Mouse (Mus musculus) limb, embryonic 12.5 days (tissue): ENCODE measurements around the gene Pcnx. TPM values are rescaled to one million over a fixed set of nuclear protein-coding genes. Genes with fewer than 3 reads are reported as not detected.

Source experiments
- ATAC-seq: fragments of 200-750 bp; cut with Nextera tagmentation; 2 replicates; pipeline ENCODE4 v1.8.0; 2017; ENCODE audit warnings: low read depth, moderate TSS enrichment; ENCODE audit not compliant: insufficient number of reproducible peaks, insufficient read depth, low FRiP score, low TSS enrichment
- H3K27ac ChIP-seq: fragments of 300-500 bp; sonication (generic); 2 replicates; pipeline ENCODE4 v1.5.1; 2016; ENCODE audit warnings: mild to moderate bottlenecking, moderate library complexity
- H3K27me3 ChIP-seq: fragments of 300-500 bp; sonication (generic); 2 replicates; pipeline ENCODE4 v1.6.1; 2016; ENCODE audit warnings: mild to moderate bottlenecking, moderate library complexity
- H3K36me3 ChIP-seq: fragments of 300-500 bp; sonication (generic); 2 replicates; pipeline ENCODE4 v1.6.1; 2016; ENCODE audit warnings: mild to moderate bottlenecking, moderate library complexity
- H3K4me1 ChIP-seq: fragments of 300-500 bp; sonication (generic); replicated peaks from 2 replicates; pipeline ENCODE4 v1.6.1; 2016
- H3K4me2 ChIP-seq: fragments of 300-500 bp; sonication (generic); 2 replicates; pipeline ENCODE4 v1.6.1; 2016; ENCODE audit warnings: mild to moderate bottlenecking, moderate library complexity
- H3K4me3 ChIP-seq: fragments of 300-500 bp; sonication (generic); replicated peaks from 2 replicates; pipeline ENCODE4 v1.5.1; 2016; ENCODE audit warnings: mild to moderate bottlenecking
- H3K9ac ChIP-seq: fragments of 300-500 bp; sonication (generic); replicated peaks from 2 replicates; pipeline ENCODE4 v1.6.1; 2016; ENCODE audit warnings: mild to moderate bottlenecking, moderate library complexity
- H3K9me3 ChIP-seq: fragments of 300-500 bp; sonication (generic); 2 replicates; pipeline ENCODE4 v1.6.1; 2016; ENCODE audit warnings: mild to moderate bottlenecking, moderate library complexity
- WGBS: fragments of 180-500 bp; shearing (Covaris S2); methylation state at CpG from one replicate; pipeline ENCODE4 v1.1.7; 2016; 5-methylcytosine and 5-hydroxymethylcytosine counted together
- polyA plus RNA-seq: library from polyadenylated mRNA; unstranded; fragments of >200 nt; fragmentation: Nextera tagmentation; extraction: Ambion mirVana; gene quantifications from 2 replicates; pipeline ENCODE4 v1.2.1, GENCODE M21; 2016

The Pcnx gene
- polyA plus RNA-seq, 1 experiment from 2014 or later: 12.7 TPM

GRCm38 (mm10) chr12:81927163-81927562 lies 67.3 kb downstream of the Pcnx start:
- Histone ChIP-seq H3K9ac (no peak overlapping the region), H3K27ac (no peak overlapping the region), H3K9me3 (no peaks in the 10 kb centered on the region), H3K4me1 (peaks cover 11% of the 10 kb centered on the region; the same call in 1 of the 2 replicates), H3K27me3 (no peaks in the 10 kb centered on the region), H3K36me3 (peaks cover 3% of the 10 kb centered on the region; the same call in 1 of the 2 replicates), H3K4me2 (no peak overlapping the region), H3K4me3 (no peak overlapping the region)
- ATAC-seq: no peak
- 86% methylated on average over 5 of the region's 5 CpGs for WGBS

GRCm38 (mm10) chr12:81927643-81928381 lies 68.0 kb downstream of the Pcnx start:
- H3K4me1 ChIP-seq: peaks cover 11% of the 10 kb centered on the region; the same call in 1 of the 2 replicates
- H3K4me2 ChIP-seq: no peak overlapping the region
- 77% methylated on average over 19 of the region's 19 CpGs for WGBS
- H3K36me3 ChIP-seq: peaks cover 6% of the 10 kb centered on the region; the same call in 1 of the 2 replicates
- no peak overlapping the region for H3K27ac ChIP-seq
- no peak for ATAC-seq
- no peaks in the 10 kb centered on the region for H3K9me3 ChIP-seq
- no peaks in the 10 kb centered on the region for H3K27me3 ChIP-seq
- H3K4me3 ChIP-seq: no peak overlapping the region
- no peak overlapping the region for H3K9ac ChIP-seq

- Histone ChIP-seq H3K4me1 (peaks cover 11% of the 10 kb centered on the region; the same call in 1 of the 2 replicates), H3K27me3 (no peaks in the 10 kb centered on the region), H3K27ac (no peak overlapping the region), H3K36me3 (peaks cover 9% of the 10 kb centered on the region), H3K4me2 (no peak overlapping the region), H3K9me3 (no peaks in the 10 kb centered on the region), H3K9ac (no peak overlapping the region), H3K4me3 (no peak overlapping the region)
- WGBS: 83% methylated on average over 6 of the region's 6 CpGs
- no peak for ATAC-seq
Observed at GRCm38 (mm10) chr12:81928382-81928770, 68.6 kb downstream of the Pcnx start.

GRCm38 (mm10) chr12:81932015-81932414 lies 72.2 kb downstream of the Pcnx start:
- Histone ChIP-seq H3K9me3 (no peaks in the 10 kb centered on the region), H3K9ac (no peak overlapping the region), H3K4me3 (no peak overlapping the region), H3K4me1 (0 out of 2 replicates have a peak, but pooled peaks cover 5% of the 10 kb centered on the region), H3K27ac (no peak overlapping the region), H3K4me2 (no peak overlapping the region), H3K36me3 (peaks cover 16% of the 10 kb centered on the region), H3K27me3 (no peaks in the 10 kb centered on the region)
- WGBS: 72% methylated on average over 13 of the region's 13 CpGs
- no peak for ATAC-seq

GRCm38 (mm10) chr12:81933430-81933829 lies 73.6 kb downstream of the Pcnx start:
- no peaks in the 10 kb centered on the region for H3K27me3 ChIP-seq
- H3K36me3 ChIP-seq: peaks cover 16% of the 10 kb centered on the region
- H3K9ac ChIP-seq: no peak overlapping the region
- no peak overlapping the region for H3K27ac ChIP-seq
- 0 out of 2 replicates have a peak, but pooled peaks cover 2% of the 10 kb centered on the region for H3K4me1 ChIP-seq
- no peak for ATAC-seq
- H3K4me3 ChIP-seq: no peak overlapping the region
- no peak overlapping the region for H3K4me2 ChIP-seq
- no peaks in the 10 kb centered on the region for H3K9me3 ChIP-seq
- WGBS: 89% methylated on average over 5 of the region's 5 CpGs

- no peak overlapping the region for H3K4me3 ChIP-seq
- WGBS: 84% methylated on average over 5 of the region's 5 CpGs
Observed at GRCm38 (mm10) chr12:81934510-81934909, 74.7 kb downstream of the Pcnx start.

GRCm38 (mm10) chr12:81936066-81936465 lies 76.2 kb downstream of the Pcnx start:
- ATAC-seq: no peak
- H3K27ac ChIP-seq: no peak overlapping the region
- 0 out of 2 replicates have a peak, but pooled peaks cover 2% of the 10 kb centered on the region for H3K4me1 ChIP-seq
- WGBS: 73% methylated on average over 4 of the region's 4 CpGs
- no peaks in the 10 kb centered on the region for H3K27me3 ChIP-seq
- H3K9me3 ChIP-seq: no peaks in the 10 kb centered on the region
- H3K4me2 ChIP-seq: no peak overlapping the region
- H3K36me3 ChIP-seq: peaks cover 19% of the 10 kb centered on the region
- no peak overlapping the region for H3K9ac ChIP-seq
- no peak overlapping the region for H3K4me3 ChIP-seq

More at GRCm38 (mm10) chr12:81934510-81934909, 74.7 kb downstream of the Pcnx start:
- H3K9ac ChIP-seq: no peak overlapping the region
- no peak overlapping the region for H3K4me2 ChIP-seq
- 0 out of 2 replicates have a peak, but pooled peaks cover 2% of the 10 kb centered on the region for H3K4me1 ChIP-seq
- H3K27me3 ChIP-seq: no peaks in the 10 kb centered on the region
- peaks cover 16% of the 10 kb centered on the region for H3K36me3 ChIP-seq
- no peak overlapping the region for H3K27ac ChIP-seq
- ATAC-seq: no peak
- H3K9me3 ChIP-seq: no peaks in the 10 kb centered on the region

- Histone ChIP-seq H3K9me3 (no peaks in the 10 kb centered on the region), H3K4me2 (no peak overlapping the region), H3K4me1 (no peaks in the 10 kb centered on the region), H3K9ac (no peak overlapping the region), H3K4me3 (no peak overlapping the region), H3K36me3 (peaks cover 3% of the 10 kb centered on the region; the same call in 1 of the 2 replicates), H3K27me3 (no peaks in the 10 kb centered on the region), H3K27ac (no peak overlapping the region)
- 78% methylated on average over 9 of the region's 9 CpGs for WGBS
- ATAC-seq: no peak
Observed at GRCm38 (mm10) chr12:81941191-81941590, 81.4 kb downstream of the Pcnx start.

GRCm38 (mm10) chr12:81943331-81944062 lies 83.7 kb downstream of the Pcnx start:
- peaks cover 9% of the 10 kb centered on the region; the same call in 1 of the 2 replicates for H3K36me3 ChIP-seq
- no peak overlapping the region for H3K27ac ChIP-seq
- no peak overlapping the region for H3K4me3 ChIP-seq
- H3K27me3 ChIP-seq: no peaks in the 10 kb centered on the region
- H3K4me1 ChIP-seq: no peaks in the 10 kb centered on the region
- ATAC-seq: no peak
- no peak overlapping the region for H3K9ac ChIP-seq
- H3K4me2 ChIP-seq: no peak overlapping the region
- 85% methylated on average over 12 of the region's 12 CpGs for WGBS
- H3K9me3 ChIP-seq: no peaks in the 10 kb centered on the region

GRCm38 (mm10) chr12:81949026-81949425 lies 89.2 kb downstream of the Pcnx start:
- no peak overlapping the region for H3K4me3 ChIP-seq
- 94% methylated on average over 6 of the region's 6 CpGs for WGBS
- H3K4me2 ChIP-seq: no peak overlapping the region
- H3K9ac ChIP-seq: no peak overlapping the region
- peaks cover 31% of the 10 kb centered on the region for H3K36me3 ChIP-seq
- no peak overlapping the region for H3K27ac ChIP-seq
- no peaks in the 10 kb centered on the region for H3K27me3 ChIP-seq
- ATAC-seq: no peak
- H3K9me3 ChIP-seq: no peaks in the 10 kb centered on the region
- no peaks in the 10 kb centered on the region for H3K4me1 ChIP-seq

- ATAC-seq: no peak
- WGBS: 92% methylated on average over 2 of the region's 2 CpGs
- Histone ChIP-seq H3K4me3 (no peak overlapping the region), H3K27me3 (no peaks in the 10 kb centered on the region), H3K4me2 (no peak overlapping the region), H3K27ac (no peak overlapping the region), H3K36me3 (peaks cover 36% of the 10 kb centered on the region), H3K4me1 (no peaks in the 10 kb centered on the region), H3K9ac (no peak overlapping the region), H3K9me3 (no peaks in the 10 kb centered on the region)
Observed at GRCm38 (mm10) chr12:81950016-81950415, 90.2 kb downstream of the Pcnx start.
